Mouse (Mus musculus) megakaryocyte-erythroid progenitor cell, adult 5 weeks (primary cell): ENCODE data around the gene Gm2000. TPM values are rescaled to one million over a fixed set of nuclear protein-coding genes. Genes with fewer than 3 reads are reported as not detected.

Experiments used
- polyA plus RNA-seq: library from polyadenylated mRNA; stranded (reverse); fragments of >175 nt; gene quantifications from 2 replicates; pipeline ENCODE4 v1.2.3, GENCODE M21; 2012

The Gm2000 gene
- polyA plus RNA-seq: 1,119 and 1,451 TPM in 2 replicates

GRCm38 (mm10) chr1:156365740-156366139 is at the start of gene Gm2000:
Gene Gm2000, plus strand, starts transcription at chr1:156366040.

Other genes starting within 250 kb of the Gm2000 start
- gene Fam163a, start 161.0 kb upstream of the Gm2000 start, polyA plus RNA-seq: 0.01 and 0.02 TPM in 2 replicates
- gene Tdrd5, start 62.4 kb upstream of the Gm2000 start, polyA plus RNA-seq: not detected in 2 replicates
- 0.18 TPM in 1 of 2 replicates, not detected in the other for gene Nphs2, start 55.3 kb upstream of the Gm2000 start, polyA plus RNA-seq
- not detected in 2 replicates for gene Axdnd1, start 55.1 kb downstream of the Gm2000 start, polyA plus RNA-seq
- gene Soat1, start 108.3 kb downstream of the Gm2000 start, polyA plus RNA-seq: 14.9 and 61.8 TPM in 2 replicates
- gene Gm10031, start 158.0 kb downstream of the Gm2000 start, polyA plus RNA-seq: 0.27 and 0.50 TPM in 2 replicates
- 18.2 and 28.4 TPM in 2 replicates for gene Abl2, start 192.7 kb downstream of the Gm2000 start, polyA plus RNA-seq